Mouse (Mus musculus) ES-Bruce4 (cell line): ENCODE data around the gene Sel1l. TPM values are rescaled to one million over a fixed set of nuclear protein-coding genes. Genes with fewer than 3 reads are reported as not detected.

ENCODE experiments used
- H3K27ac ChIP-seq: 2 replicates; pipeline ENCODE4 v1.5.1; 2012; ENCODE audit warnings: low read length, inconsistent platforms; ENCODE audit not compliant: insufficient read depth
- H3K27me3 ChIP-seq: 2 replicates; pipeline ENCODE4 v1.6.1; 2012; ENCODE audit warnings: mild to moderate bottlenecking, low read length, inconsistent platforms; ENCODE audit not compliant: control insufficient read depth, poor library complexity, insufficient read depth, severe bottlenecking
- H3K36me3 ChIP-seq: 2 replicates; pipeline ENCODE4 v1.6.1; 2012; ENCODE audit warnings: inconsistent platforms, mild to moderate bottlenecking, low read length, moderate library complexity; ENCODE audit not compliant: control insufficient read depth, poor library complexity, insufficient read depth, severe bottlenecking
- H3K4me1 ChIP-seq: one replicate; pipeline ENCODE4 v1.8.1; 2011; ENCODE audit warnings: low read length; ENCODE audit not compliant: control insufficient read depth, insufficient read depth
- H3K4me3 ChIP-seq: 2 replicates; pipeline ENCODE4 v1.5.1; 2011; ENCODE audit warnings: low read depth, mild to moderate bottlenecking, low read length
- H3K9ac ChIP-seq: 2 replicates; pipeline ENCODE4 v1.6.1; 2012; ENCODE audit warnings: low read depth, mild to moderate bottlenecking, inconsistent platforms; ENCODE audit not compliant: poor library complexity, severe bottlenecking
- H3K9me3 ChIP-seq: replicated peaks from 2 replicates; pipeline ENCODE4 v1.6.1; 2012; ENCODE audit warnings: mild to moderate bottlenecking, low read length, inconsistent platforms; ENCODE audit not compliant: control insufficient read depth, poor library complexity, insufficient read depth, severe bottlenecking
- CTCF ChIP-seq: IDR thresholded peaks from one replicate; pipeline ENCODE4 v1.8.1; 2011; ENCODE audit warnings: low read depth, low read length
- EP300 ChIP-seq: IDR thresholded peaks from 2 replicates; pipeline ENCODE4 v1.6.1; 2011; ENCODE audit warnings: low read depth, low read length; ENCODE audit not compliant: insufficient read depth
- POLR2A ChIP-seq: IDR thresholded peaks from one replicate; pipeline ENCODE4 v1.8.1; 2011; ENCODE audit warnings: low read length; ENCODE audit not compliant: insufficient read depth
- polyA plus RNA-seq: library from polyadenylated mRNA; stranded (reverse); fragments of >200 nt; gene quantifications from 2 replicates; pipeline ENCODE4 v1.2.4, GENCODE M21; 2011; ENCODE audit warnings: low read depth; ENCODE audit not compliant: missing spikeins, insufficient read depth, insufficient read length

The Sel1l gene
- polyA plus RNA-seq, 1 experiment = 44.3 TPM

GRCm38 (mm10) chr12:91833237-91833938, 15.6 kb downstream of the Sel1l start:
- Histone ChIP-seq H3K4me3 (no peak overlapping the region), H3K4me1 (no peaks in the 10 kb centered on the region), H3K27ac (no peak overlapping the region), H3K36me3 (peaks cover 10% of the 10 kb centered on the region), H3K9me3 (no peaks in the 10 kb centered on the region), H3K27me3 (no peaks in the 10 kb centered on the region), H3K9ac (no peak overlapping the region)
- TF ChIP-seq CTCF (no peak), POLR2A (no peak), EP300 (no peak)

- Histone ChIP-seq H3K9me3 (no peaks in the 10 kb centered on the region), H3K36me3 (peaks cover 8% of the 10 kb centered on the region; the same call in 1 of the 2 replicates), H3K9ac (no peak overlapping the region), H3K4me1 (no peaks in the 10 kb centered on the region), H3K27me3 (no peaks in the 10 kb centered on the region), H3K27ac (no peak overlapping the region), H3K4me3 (no peak overlapping the region)
- TF ChIP-seq EP300 (no peak), CTCF (no peak), POLR2A (no peak)
Measured at GRCm38 (mm10) chr12:91831410-91831809, 17.5 kb downstream of the Sel1l start.

- Histone ChIP-seq H3K36me3 (no peaks in the 10 kb centered on the region; the same call in 1 of the 2 replicates), H3K9me3 (no peaks in the 10 kb centered on the region), H3K9ac (no peak overlapping the region), H3K4me3 (no peak overlapping the region), H3K27ac (no peak overlapping the region), H3K4me1 (no peaks in the 10 kb centered on the region), H3K27me3 (no peaks in the 10 kb centered on the region)
- no peak for TF ChIP-seq EP300
- no peak for TF ChIP-seq POLR2A
- TF ChIP-seq CTCF = no peak
Measured at GRCm38 (mm10) chr12:91820461-91820860, 28.5 kb downstream of the Sel1l start.

GRCm38 (mm10) chr12:91818726-91819125, 30.2 kb downstream of the Sel1l start:
- no peaks in the 10 kb centered on the region for H3K27me3 ChIP-seq
- H3K9me3 ChIP-seq = no peaks in the 10 kb centered on the region
- H3K4me3 ChIP-seq = no peak overlapping the region
- TF ChIP-seq POLR2A (no peak), CTCF (no peak), EP300 (no peak)
- H3K9ac ChIP-seq = no peak overlapping the region
- no peaks in the 10 kb centered on the region for H3K4me1 ChIP-seq
- H3K27ac ChIP-seq = no peak overlapping the region
- H3K36me3 ChIP-seq = 0 out of 2 replicates have a peak, but pooled peaks cover 2% of the 10 kb centered on the region

- Histone ChIP-seq H3K27ac (no peak overlapping the region), H3K9me3 (no peaks in the 10 kb centered on the region), H3K9ac (no peak overlapping the region), H3K4me1 (no peaks in the 10 kb centered on the region), H3K36me3 (peaks cover 4% of the 10 kb centered on the region; the same call in 1 of the 2 replicates), H3K27me3 (no peaks in the 10 kb centered on the region), H3K4me3 (no peak overlapping the region)
- TF ChIP-seq CTCF = peak; percentile 59
- no peak for TF ChIP-seq POLR2A
Measured at GRCm38 (mm10) chr12:91815990-91816389, 33.0 kb downstream of the Sel1l start.

GRCm38 (mm10) chr12:91815552-91815951, 33.4 kb downstream of the Sel1l start:
- TF ChIP-seq CTCF = no peak
- no peak for TF ChIP-seq EP300
- no peak for TF ChIP-seq POLR2A
- H3K27me3 ChIP-seq = no peaks in the 10 kb centered on the region
- H3K9ac ChIP-seq = no peak overlapping the region
- H3K9me3 ChIP-seq = no peaks in the 10 kb centered on the region
- H3K27ac ChIP-seq = no peak overlapping the region
- peaks cover 4% of the 10 kb centered on the region; the same call in 1 of the 2 replicates for H3K36me3 ChIP-seq
- H3K4me3 ChIP-seq = no peak overlapping the region
- no peaks in the 10 kb centered on the region for H3K4me1 ChIP-seq
